Mouse (Mus musculus) MEL (cell line): ENCODE measurements around the gene Col13a1. TPM values are rescaled to one million over a fixed set of nuclear protein-coding genes. Genes with fewer than 3 reads are reported as not detected.

Experiments
- DNase-seq: peaks from one replicate; pipeline ENCODE4 v3.0.0; 2011; ENCODE audit warnings: low read depth, low spot score
- H3K27ac ChIP-seq: 2 replicates; pipeline ENCODE4 v1.5.1; 2012; ENCODE audit warnings: low read depth, mild to moderate bottlenecking, control low read depth, low read length, moderate library complexity; ENCODE audit not compliant: control insufficient read depth
- H3K27me3 ChIP-seq, 2 experiments: fragments of 150-350 bp in 1 of 2; sonication (generic) in 1 of 2; 2 replicates each; pipeline ENCODE4 v1.6.1; 2012; ENCODE audit warnings: low read length in 2 of 2, mild to moderate bottlenecking in 2 of 2, improper control_type of control experiment in 1 of 2, moderate library complexity in 1 of 2; ENCODE audit not compliant: insufficient read depth in 2 of 2, control insufficient read depth in 1 of 2
- H3K36me3 ChIP-seq, 2 experiments: 2 replicates each; pipeline ENCODE4 v1.6.1; 2012 to 2014; ENCODE audit warnings: low read length in 2 of 2, improper control_type of control experiment in 1 of 2, inconsistent platforms in 1 of 2, mild to moderate bottlenecking in 1 of 2; ENCODE audit not compliant: insufficient read depth in 2 of 2, control insufficient read depth in 1 of 2
- H3K4me1 ChIP-seq, 2 experiments: fragments of 150-350 bp in 1 of 2; sonication (generic) in 1 of 2; 2 replicates each; pipeline ENCODE4 v1.6.1; 2012; ENCODE audit warnings: low read length in 2 of 2, improper control_type of control experiment in 1 of 2, mild to moderate bottlenecking in 1 of 2; ENCODE audit not compliant: insufficient read depth in 2 of 2, control insufficient read depth in 1 of 2
- H3K4me3 ChIP-seq, 2 experiments: fragments of 150-350 bp in 1 of 2; sonication (generic) in 1 of 2; 2 replicates each; pipeline ENCODE4 v1.5.1; 2012; ENCODE audit warnings: low read depth in 2 of 2, low read length in 2 of 2, mild to moderate bottlenecking in 2 of 2, moderate library complexity in 2 of 2, control low read depth in 1 of 2, improper control_type of control experiment in 1 of 2; ENCODE audit not compliant: control insufficient read depth in 1 of 2, insufficient read depth in 1 of 2
- H3K79me2 ChIP-seq: 2 replicates; pipeline ENCODE4 v1.6.1; 2012; ENCODE audit warnings: mild to moderate bottlenecking, low read length, moderate library complexity; ENCODE audit not compliant: control insufficient read depth, poor library complexity, insufficient read depth
- H3K9ac ChIP-seq: 2 replicates; pipeline ENCODE4 v1.6.1; 2012; ENCODE audit warnings: low read depth, mild to moderate bottlenecking, control low read depth, low read length, moderate library complexity; ENCODE audit not compliant: control insufficient read depth, poor library complexity, severe bottlenecking
- H3K9me3 ChIP-seq: fragments of 150-350 bp; sonication (generic); replicated peaks from 2 replicates; pipeline ENCODE4 v1.6.1; 2012; ENCODE audit warnings: mild to moderate bottlenecking, low read length, improper control_type of control experiment, moderate library complexity; ENCODE audit not compliant: insufficient read depth
- CHD1 ChIP-seq: IDR thresholded peaks from 2 replicates; pipeline ENCODE4 v1.6.1; 2012; ENCODE audit warnings: low read depth, mild to moderate bottlenecking, inconsistent platforms, low read length, improper control_type of control experiment
- EP300 ChIP-seq, 2 experiments: IDR thresholded peaks; 2 replicates each; pipeline ENCODE4 v1.6.1; 2011; ENCODE audit warnings: improper control_type of control experiment in 2 of 2, low read length in 2 of 2, low read depth in 1 of 2, mild to moderate bottlenecking in 1 of 2
- ETS1 ChIP-seq: IDR thresholded peaks from 2 replicates; pipeline ENCODE4 v1.6.1; 2012; ENCODE audit warnings: low read depth, mild to moderate bottlenecking, inconsistent platforms, low read length, improper control_type of control experiment, moderate library complexity
- GABPA ChIP-seq: IDR thresholded peaks from 2 replicates; pipeline ENCODE4 v1.6.1; 2012; ENCODE audit warnings: low read depth, mild to moderate bottlenecking, inconsistent platforms, low read length, improper control_type of control experiment, moderate library complexity
- GATA1 ChIP-seq: IDR thresholded peaks from 2 replicates; pipeline ENCODE4 v1.6.1; 2011; ENCODE audit warnings: low read depth, low read length, improper control_type of control experiment
- HCFC1 ChIP-seq: IDR thresholded peaks from 2 replicates; pipeline ENCODE4 v1.6.1; 2012; ENCODE audit warnings: low read depth, mild to moderate bottlenecking, inconsistent platforms, low read length, improper control_type of control experiment, moderate library complexity
- KAT2A ChIP-seq: conservative IDR thresholded peaks from 2 replicates; pipeline ENCODE4 v1.6.1; 2012; ENCODE audit warnings: low read depth, low read length, improper control_type of control experiment, inconsistent platforms
- MAZ ChIP-seq: IDR thresholded peaks from 2 replicates; pipeline ENCODE4 v1.6.1; 2012; ENCODE audit warnings: low read depth, mild to moderate bottlenecking, inconsistent platforms, low read length, improper control_type of control experiment
- MXI1 ChIP-seq: IDR thresholded peaks from 2 replicates; pipeline ENCODE4 v1.6.1; 2011; ENCODE audit warnings: mild to moderate bottlenecking, low read depth, low read length, improper control_type of control experiment
- MYB ChIP-seq: IDR thresholded peaks from 2 replicates; pipeline ENCODE4 v1.6.1; 2011; ENCODE audit warnings: mild to moderate bottlenecking, low read depth, low read length, improper control_type of control experiment
- MYC ChIP-seq: IDR thresholded peaks from 2 replicates; pipeline ENCODE4 v1.6.1; 2011; ENCODE audit warnings: low read depth, mild to moderate bottlenecking, low read length, improper control_type of control experiment, moderate library complexity
- POLR2A ChIP-seq, 2 experiments: IDR thresholded peaks; 2 replicates each; pipeline ENCODE4 v1.6.1; 2011 to 2012; ENCODE audit warnings: low read length in 2 of 2, mild to moderate bottlenecking in 2 of 2, control low read depth in 1 of 2, improper control_type of control experiment in 1 of 2, low read depth in 1 of 2, moderate library complexity in 1 of 2; ENCODE audit not compliant: control insufficient read depth in 1 of 2, insufficient read depth in 1 of 2, poor library complexity in 1 of 2
- RAD21 ChIP-seq: IDR thresholded peaks from 2 replicates; pipeline ENCODE4 v1.6.1; 2011; ENCODE audit warnings: mild to moderate bottlenecking, low read depth, low read length, improper control_type of control experiment
- RCOR1 ChIP-seq: IDR thresholded peaks from 2 replicates; pipeline ENCODE4 v1.6.1; 2012; ENCODE audit warnings: low read depth, mild to moderate bottlenecking, inconsistent platforms, low read length, improper control_type of control experiment
- SIN3A ChIP-seq: IDR thresholded peaks from 2 replicates; pipeline ENCODE4 v1.6.1; 2012; ENCODE audit warnings: low read length, improper control_type of control experiment, inconsistent platforms
- SMC3 ChIP-seq: IDR thresholded peaks from 2 replicates; pipeline ENCODE4 v1.6.1; 2011; ENCODE audit warnings: low read depth, low read length, improper control_type of control experiment
- TAL1 ChIP-seq: IDR thresholded peaks from 2 replicates; pipeline ENCODE4 v1.6.1; 2012; ENCODE audit warnings: mild to moderate bottlenecking, inconsistent platforms, low read length, moderate library complexity, mixed read lengths
- TBP ChIP-seq: IDR thresholded peaks from 2 replicates; pipeline ENCODE4 v1.8.0; 2011; ENCODE audit warnings: low read depth, low read length, improper control_type of control experiment
- TCF12 ChIP-seq: IDR thresholded peaks from 2 replicates; pipeline ENCODE4 v1.6.1; 2014; ENCODE audit warnings: low read depth, mild to moderate bottlenecking, inconsistent platforms, low read length, improper control_type of control experiment, moderate library complexity
- USF2 ChIP-seq, 2 experiments: IDR thresholded peaks; 2 replicates each; pipeline ENCODE4 v1.6.1; 2011 to 2012; ENCODE audit warnings: improper control_type of control experiment in 2 of 2, low read length in 2 of 2, borderline replicate concordance in 1 of 2, inconsistent platforms in 1 of 2, low read depth in 1 of 2, mild to moderate bottlenecking in 1 of 2; ENCODE audit not compliant: insufficient read depth in 1 of 2
- ZC3H11A ChIP-seq: IDR thresholded peaks from 2 replicates; pipeline ENCODE4 v1.6.1; 2012; ENCODE audit warnings: low read depth, mild to moderate bottlenecking, inconsistent platforms, low read length, improper control_type of control experiment
- ZMIZ1 ChIP-seq: IDR thresholded peaks from 2 replicates; pipeline ENCODE4 v1.6.1; 2012; ENCODE audit warnings: low read depth, mild to moderate bottlenecking, inconsistent platforms, low read length, improper control_type of control experiment, moderate library complexity
- ZNF384 ChIP-seq: IDR thresholded peaks from 2 replicates; pipeline ENCODE4 v1.6.1; 2012; ENCODE audit warnings: low read depth, mild to moderate bottlenecking, inconsistent platforms, low read length, improper control_type of control experiment
- polyA plus RNA-seq, 2 experiments: library from polyadenylated mRNA; stranded (reverse) in 1 of 2; unstranded in 1 of 2; fragments of >175 nt in 1 of 2; fragments of >200 nt in 1 of 2; gene quantifications; 2 replicates each; pipeline versions ENCODE4 v1.2.1 to v1.2.4; 2012; ENCODE audit warnings: low replicate concordance in 2 of 2, low read depth in 1 of 2; ENCODE audit not compliant: insufficient read length in 2 of 2, insufficient read depth in 1 of 2, missing spikeins in 1 of 2
- total RNA-seq: library from RNA; depleted of rRNA; stranded (reverse); fragments of 300-350 nt; gene quantifications from 2 replicates; pipeline ENCODE4 v1.2.3, GENCODE M21; 2012

The Col13a1 gene
- total and polyA plus RNA-seq, 3 experiments = not detected

- H3K4me1 ChIP-seq = no peaks in the 10 kb centered on the region
- no peak for TF ChIP-seq SMC3
- no peak for TF ChIP-seq ETS1
- no peak for TF ChIP-seq ZNF384
- TF ChIP-seq ZC3H11A = no peak
- no peak for TF ChIP-seq MAZ
- TF ChIP-seq MXI1 = no peak
- no peak for TF ChIP-seq USF2 (IDR thresholded peaks at IDR 0.05; ENCODE audit: borderline replicate concordance in 1 of 2, insufficient read depth in 1 of 2, low read depth in 1 of 2, low read length in 2 of 2)
- no peak for TF ChIP-seq MYB
- no peak for TF ChIP-seq TCF12
- no peak for TF ChIP-seq KAT2A
- H3K79me2 ChIP-seq = no peaks in the 10 kb centered on the region
- no peaks in the 10 kb centered on the region for H3K9me3 ChIP-seq
- H3K4me3 ChIP-seq = no peak overlapping the region
- no peak overlapping the region for H3K27ac ChIP-seq
- no peaks in the 10 kb centered on the region for H3K27me3 ChIP-seq
- DNase-seq = no peak
- H3K9ac ChIP-seq = no peak overlapping the region
- H3K36me3 ChIP-seq = no peaks in the 10 kb centered on the region
These were observed 45.1 kb upstream of the Col13a1 start for GRCm38 (mm10) chr10:62023821-62024551.

DNA sequence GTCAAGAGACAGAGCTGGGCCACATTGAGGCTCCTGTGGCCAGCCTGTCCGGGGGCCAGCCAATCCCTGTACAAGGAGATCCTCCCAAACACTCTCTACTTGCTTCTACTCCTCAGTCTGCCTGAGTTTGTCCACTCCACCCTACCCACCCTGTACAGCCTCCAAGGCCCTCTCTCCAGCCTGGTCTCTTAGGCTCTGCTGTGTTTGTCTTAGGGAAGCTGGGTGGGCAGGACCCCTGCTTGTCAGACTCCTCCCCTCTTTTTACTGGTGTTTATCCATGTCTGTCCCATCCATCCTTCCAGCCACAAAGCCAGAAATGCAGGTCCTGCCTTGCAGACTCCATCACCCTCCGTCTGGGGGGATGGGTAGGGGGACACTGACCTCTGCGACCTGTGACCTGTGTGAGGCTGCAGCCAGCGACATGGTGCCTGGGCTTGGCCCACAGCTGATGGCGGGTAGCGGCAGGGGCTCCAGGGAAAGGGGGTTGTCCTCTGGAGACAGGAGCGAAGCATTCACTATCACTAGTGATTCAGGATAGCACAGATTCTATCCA, 41.2 kb upstream of the Col13a1 start:
- Histone ChIP-seq H3K27ac (no peak overlapping the region), H3K4me1 (no peaks in the 10 kb centered on the region)
- no peak for DNase-seq

More for the DNA sequence above, 41.2 kb upstream of the Col13a1 start:
- TF ChIP-seq EP300 (IDR thresholded peaks at IDR 0.05; ENCODE audit: low read depth in 1 of 2, low read length in 2 of 2) = no peak
- no peak for TF ChIP-seq TBP
- TF ChIP-seq USF2 (IDR thresholded peaks at IDR 0.05; ENCODE audit: borderline replicate concordance in 1 of 2, insufficient read depth in 1 of 2, low read depth in 1 of 2, low read length in 2 of 2) = no peak
- no peak for TF ChIP-seq MYC
- no peak for TF ChIP-seq POLR2A (IDR thresholded peaks at IDR 0.05; ENCODE audit: control insufficient read depth in 1 of 2, insufficient read depth in 1 of 2, low read depth in 1 of 2, low read length in 2 of 2, poor library complexity in 1 of 2)
- TF ChIP-seq CHD1 = no peak
- no peak for TF ChIP-seq GATA1
- TF ChIP-seq SMC3 = no peak
- no peak for TF ChIP-seq GABPA
- no peak for TF ChIP-seq TAL1
- TF ChIP-seq RCOR1 = no peak
- no peak for TF ChIP-seq RAD21
- no peak for TF ChIP-seq ZMIZ1
- TF ChIP-seq SIN3A = no peak
- TF ChIP-seq MAZ = no peak
- TF ChIP-seq HCFC1 = no peak
- no peak overlapping the region for H3K4me3 ChIP-seq
- H3K79me2 ChIP-seq = no peaks in the 10 kb centered on the region
- H3K27me3 ChIP-seq = no peaks in the 10 kb centered on the region
- H3K9me3 ChIP-seq = no peaks in the 10 kb centered on the region
- no peaks in the 10 kb centered on the region for H3K36me3 ChIP-seq
- H3K9ac ChIP-seq = no peak overlapping the region
